Comparison of ENCODE assay signal across 27 mouse cellular contexts in genomic region chr19:6144842-6145241, GRCm38 (mm10). TPM values are rescaled to one million over a fixed set of nuclear protein-coding genes. Genes with fewer than 3 reads are reported as not detected.
DNase-seq lines count a peak whose midpoint lies in the region; ATAC-seq and TF ChIP-seq lines count a peak whose summit lies in the region.
"Had no signal": no experiment of that assay in that cellular context is flagged by ENCODE, and none has a peak within 500 bp of the region (broad histone marks: within the 10 kb centered on the region; RNA-seq: fewer than 3 reads in every experiment).

No protein-coding gene starts in this region.

- no peak overlapping the region for H3K4me3 ChIP-seq in cerebellum, adult 2 months (replicated peaks; ENCODE audit: insufficient read depth, low read depth, low read length)
- H3K4me3 ChIP-seq in kidney, postnatal 0 days (replicated peaks; ENCODE audit: low read depth, low read length), result no peak overlapping the region
- no peak overlapping the region for H3K4me3 ChIP-seq in CH12.LX (replicated peaks in 1 of 3; ENCODE audit: low read depth in 2 of 3, low read length in 2 of 3, poor library complexity in 1 of 3)
- no peak overlapping the region for H3K4me3 ChIP-seq in forebrain, embryonic 10.5 days
- H3K4me3 ChIP-seq: embryonic facial prominence, embryonic 12.5 days; embryonic facial prominence, embryonic 15.5 days; forebrain, embryonic 12.5 days; forebrain, embryonic 15.5 days; heart, embryonic 13.5 days; hindbrain, embryonic 15.5 days; intestine, embryonic 15.5 days had no signal

- peak; percentile 25; the same call in 1 of the 2 replicates for TF ChIP-seq CTCF in cerebellum, adult 2 months (IDR thresholded peaks at IDR 0.05; ENCODE audit: borderline replicate concordance, insufficient read depth, low read depth, low read length)
- TF ChIP-seq CTCF in kidney, postnatal 0 days (IDR thresholded peaks at IDR 0.05; ENCODE audit: low read depth), result peak; percentile 6; the same call in 1 of the 2 replicates
- peak in 1 of 2 experiments; percentile 55; a peak in 2 of 4 replicates for TF ChIP-seq CTCF in CH12.LX (conservative IDR thresholded peaks at IDR 0.05 in 1 of 2, IDR thresholded peaks at IDR 0.05 in 1 of 2; ENCODE audit: low read depth in 2 of 2, low read length in 2 of 2)

- no peaks in the 10 kb centered on the region for H3K79me2 ChIP-seq in CH12.LX (replicated peaks; ENCODE audit: control insufficient read depth, extremely low read depth, insufficient read depth, poor library complexity, severe bottlenecking)

- H3K27me3 ChIP-seq in cerebellum, adult 2 months (ENCODE audit: control insufficient read depth, insufficient read depth, low read length), result no peaks in the 10 kb centered on the region
- no peaks in the 10 kb centered on the region for H3K27me3 ChIP-seq in kidney, postnatal 0 days (ENCODE audit: insufficient read depth, low read length)
- H3K27me3 ChIP-seq in CH12.LX (replicated peaks), result peaks cover 20% of the 10 kb centered on the region
- H3K27me3 ChIP-seq in forebrain, embryonic 10.5 days (ENCODE audit: poor library complexity, severe bottlenecking), result no peaks in the 10 kb centered on the region
- H3K27me3 ChIP-seq: embryonic facial prominence, embryonic 12.5 days; embryonic facial prominence, embryonic 15.5 days; forebrain, embryonic 12.5 days; forebrain, embryonic 15.5 days; heart, embryonic 13.5 days; hindbrain, embryonic 15.5 days; intestine, embryonic 15.5 days had no signal

- no peak for ATAC-seq in cerebellum, adult (ENCODE audit: insufficient number of reproducible peaks, low FRiP score, low TSS enrichment)
- no peak for ATAC-seq in kidney, postnatal 0 days (replicated peaks; ENCODE audit: low FRiP score, low read depth)
- ATAC-seq: activated CD4-positive, CD25-positive, alpha-beta regulatory T cell, adult 4 months; CD4-positive, CD25-positive, alpha-beta regulatory T cell, adult 4 months; forebrain, embryonic 15.5 days; intestine, embryonic 15.5 days had no signal

- DNase-seq in cerebellum, adult 2 months, result no peak
- DNase-seq in kidney, postnatal 0 days (ENCODE audit: low spot score), result no peak
- no peak for DNase-seq in kidney, adult 18-20 months
- no peak for DNase-seq in CH12.LX (ENCODE audit: extremely low read depth)
- DNase-seq in forebrain, embryonic 10.5 days (ENCODE audit: extremely low spot score, low spot score), result no peak
- DNase-seq: adrenal gland, adult 8-10 months; adrenal gland, postnatal 25 days; B cell, adult 2 months; cerebellum, adult 18-20 months; cerebellum, adult 9-11 months; cerebellum, postnatal 25 days; gastrocnemius, postnatal 25 days; heart, adult 18-20 months; heart, postnatal 14 days; heart, postnatal 4 days had no signal

- no peak overlapping the region for H3K9ac ChIP-seq in kidney, postnatal 0 days (ENCODE audit: low read depth, low read length)
- no peak overlapping the region for H3K9ac ChIP-seq in CH12.LX (ENCODE audit: insufficient read depth, low read depth)
- H3K9ac ChIP-seq: embryonic facial prominence, embryonic 12.5 days; embryonic facial prominence, embryonic 15.5 days; forebrain, embryonic 12.5 days; forebrain, embryonic 15.5 days; heart, embryonic 13.5 days; hindbrain, embryonic 15.5 days; intestine, embryonic 15.5 days had no signal

- H3K4me1 ChIP-seq in cerebellum, adult 2 months (ENCODE audit: control insufficient read depth, insufficient read depth, low read length), result peaks cover 1% of the 10 kb centered on the region; the same call in 1 of the 2 replicates
- H3K4me1 ChIP-seq in kidney, postnatal 0 days (replicated peaks; ENCODE audit: insufficient read depth, low read length), result peaks cover 6% of the 10 kb centered on the region; the same call in 1 of the 2 replicates
- H3K4me1 ChIP-seq in CH12.LX (ENCODE audit: control insufficient read depth in 1 of 2, insufficient read depth in 2 of 2), result peaks cover 6% of the 10 kb centered on the region in 2 experiments
- peaks cover 16% of the 10 kb centered on the region for H3K4me1 ChIP-seq in forebrain, embryonic 10.5 days

- TF ChIP-seq POLR2A in cerebellum, adult 2 months (IDR thresholded peaks at IDR 0.05; ENCODE audit: borderline replicate concordance, insufficient read depth, low read length), result no peak
- no peak for TF ChIP-seq POLR2A in CH12.LX (IDR thresholded peaks at IDR 0.05; ENCODE audit: low read depth, low read length)

- in situ Hi-C loops in CH12.LX (cut with MboI; ENCODE audit: low pct_ligation_motif_present, low pct_unique_long_range_greater_than_20kb, low sequenced_read_pairs), result no loop called here

- dilution Hi-C loops in CH12.LX (cut with MboI; ENCODE audit: extremely low pct_ligation_motif_present, extremely low pct_unique_long_range_greater_than_20kb, low sequenced_read_pairs), result no loop called here

- TF ChIP-seq EP300 in CH12.LX (IDR thresholded peaks at IDR 0.05; ENCODE audit: low read length), result no peak

- H3K36me3 ChIP-seq in kidney, postnatal 0 days (ENCODE audit: insufficient read depth, low read length), result no peaks in the 10 kb centered on the region
- H3K36me3 ChIP-seq in CH12.LX (replicated peaks in 1 of 2; ENCODE audit: control insufficient read depth in 1 of 2, insufficient read depth in 1 of 2, low read length in 1 of 2), result no peaks in the 10 kb centered on the region
- no peaks in the 10 kb centered on the region for H3K36me3 ChIP-seq in forebrain, embryonic 10.5 days (replicated peaks)
- H3K36me3 ChIP-seq: embryonic facial prominence, embryonic 12.5 days; embryonic facial prominence, embryonic 15.5 days; forebrain, embryonic 12.5 days; forebrain, embryonic 15.5 days; heart, embryonic 13.5 days; hindbrain, embryonic 15.5 days; intestine, embryonic 15.5 days had no signal

- H3K4me2 ChIP-seq in kidney, postnatal 0 days (ENCODE audit: low read length), result no peak overlapping the region
- no peak overlapping the region for H3K4me2 ChIP-seq in CH12.LX (ENCODE audit: insufficient read depth, low read depth, poor library complexity, severe bottlenecking)
- H3K4me2 ChIP-seq: embryonic facial prominence, embryonic 12.5 days; embryonic facial prominence, embryonic 15.5 days; forebrain, embryonic 12.5 days; forebrain, embryonic 15.5 days; heart, embryonic 13.5 days; hindbrain, embryonic 15.5 days; intestine, embryonic 15.5 days had no signal

- WGBS in cerebellum, adult 2 months, result 55% methylated on average over 5 of the region's 5 CpGs
- WGBS in kidney, postnatal 0 days, result 73% methylated on average over 5 of the region's 5 CpGs
- WGBS in forebrain, embryonic 10.5 days, result 83% methylated on average over 5 of the region's 5 CpGs

- TF ChIP-seq RAD21 in CH12.LX (IDR thresholded peaks at IDR 0.05; ENCODE audit: low read depth, low read length), result peak; percentile 60

- no peak overlapping the region for H3K27ac ChIP-seq in cerebellum, adult 2 months (ENCODE audit: insufficient read depth, low read length)
- H3K27ac ChIP-seq in kidney, postnatal 0 days, result no peak overlapping the region
- no peak overlapping the region for H3K27ac ChIP-seq in CH12.LX (ENCODE audit: insufficient read depth, low read depth)
- H3K27ac ChIP-seq in forebrain, embryonic 10.5 days, result no peak overlapping the region
- H3K27ac ChIP-seq: embryonic facial prominence, embryonic 12.5 days; embryonic facial prominence, embryonic 15.5 days; forebrain, embryonic 12.5 days; forebrain, embryonic 15.5 days; heart, embryonic 13.5 days; hindbrain, embryonic 15.5 days; intestine, embryonic 15.5 days had no signal

- H3K9me3 ChIP-seq in kidney, postnatal 0 days (replicated peaks; ENCODE audit: low read length), result no peaks in the 10 kb centered on the region
- peaks cover 2% of the 10 kb centered on the region for H3K9me3 ChIP-seq in CH12.LX (replicated peaks; ENCODE audit: low read length)
- H3K9me3 ChIP-seq in forebrain, embryonic 10.5 days, result no peaks in the 10 kb centered on the region
- H3K9me3 ChIP-seq: embryonic facial prominence, embryonic 12.5 days; embryonic facial prominence, embryonic 15.5 days; forebrain, embryonic 15.5 days; heart, embryonic 13.5 days; hindbrain, embryonic 15.5 days; intestine, embryonic 15.5 days had no signal

RNA-seq across cellular contexts. Expression of gene Arl2, which starts 3.5 kb away (rescaled TPM):
- polyA plus RNA-seq in cerebellum, adult 2 months (2012; rRNA removed), result 174 and 188 TPM in 2 replicates
- polyA plus RNA-seq in kidney, postnatal 0 days (2015; fragmentation: Nextera tagmentation; extraction: Ambion mirVana), result 96.1 and 103 TPM in 2 replicates
- total RNA-seq in CH12.LX (2012; rRNA removed), result 35.4 and 48.4 TPM in 2 replicates
- 23.9 and 27.9 TPM in 2 replicates for total RNA-seq in CH12.LX (2014; rRNA removed)
- polyA plus RNA-seq in CH12.LX (2012; ENCODE audit: insufficient read length, low read depth), result 28.0 and 36.9 TPM in 2 replicates
- polyA plus RNA-seq in forebrain, embryonic 10.5 days (2016; fragmentation: Nextera tagmentation; extraction: Ambion mirVana), result 112 and 113 TPM in 2 replicates

RNA-seq across cellular contexts. Expression of gene Batf2, which starts 4.1 kb away (rescaled TPM):
- 0.29 and 0.54 TPM in 2 replicates for polyA plus RNA-seq in cerebellum, adult 2 months (2012; rRNA removed)
- 0.38 and 0.49 TPM in 2 replicates for polyA plus RNA-seq in kidney, postnatal 0 days (2015; fragmentation: Nextera tagmentation; extraction: Ambion mirVana)
- not detected in 2 replicates for total RNA-seq in CH12.LX (2012; rRNA removed)
- not detected in 2 replicates for total RNA-seq in CH12.LX (2014; rRNA removed)
- polyA plus RNA-seq in CH12.LX (2012; ENCODE audit: insufficient read length, low read depth), result not detected in 2 replicates
- polyA plus RNA-seq in forebrain, embryonic 10.5 days (2016; fragmentation: Nextera tagmentation; extraction: Ambion mirVana), result not detected in 2 replicates
- polyA plus RNA-seq: activated CD4-positive, CD25-positive, alpha-beta regulatory T cell, adult 4 months; CD4-positive, CD25-positive, alpha-beta regulatory T cell, adult 4 months; embryonic facial prominence, embryonic 12.5 days; forebrain, embryonic 12.5 days; forebrain, embryonic 15.5 days; heart, embryonic 13.5 days; hindbrain, embryonic 15.5 days had no signal

RNA-seq across cellular contexts. Expression of gene Snx15, which starts 16.7 kb away (rescaled TPM):
- polyA plus RNA-seq in cerebellum, adult 2 months (2012; rRNA removed), result 66.7 and 67.9 TPM in 2 replicates
- 26.5 and 30.0 TPM in 2 replicates for polyA plus RNA-seq in kidney, postnatal 0 days (2015; fragmentation: Nextera tagmentation; extraction: Ambion mirVana)
- total RNA-seq in CH12.LX (2012; rRNA removed) (15.6 and 17.4 TPM in 2 replicates), CH12.LX (2014; rRNA removed) (14.0 and 15.3 TPM in 2 replicates)
- polyA plus RNA-seq in CH12.LX (2012; ENCODE audit: insufficient read length, low read depth), result 14.4 and 15.7 TPM in 2 replicates
- polyA plus RNA-seq in forebrain, embryonic 10.5 days (2016; fragmentation: Nextera tagmentation; extraction: Ambion mirVana), result 24.1 and 25.6 TPM in 2 replicates

RNA-seq across cellular contexts. Expression of gene Sac3d1, which starts 26.4 kb away (rescaled TPM):
- polyA plus RNA-seq in cerebellum, adult 2 months (2012; rRNA removed), result 33.8 and 35.9 TPM in 2 replicates
- polyA plus RNA-seq in kidney, postnatal 0 days (2015; fragmentation: Nextera tagmentation; extraction: Ambion mirVana), result 32.0 and 35.9 TPM in 2 replicates
- 27.0 and 31.0 TPM in 2 replicates for total RNA-seq in CH12.LX (2012; rRNA removed)
- total RNA-seq in CH12.LX (2014; rRNA removed), result 24.6 and 31.9 TPM in 2 replicates
- polyA plus RNA-seq in CH12.LX (2012; ENCODE audit: insufficient read length, low read depth), result 26.9 and 29.8 TPM in 2 replicates
- 64.2 and 64.6 TPM in 2 replicates for polyA plus RNA-seq in forebrain, embryonic 10.5 days (2016; fragmentation: Nextera tagmentation; extraction: Ambion mirVana)

RNA-seq across cellular contexts. Expression of gene Naaladl1, which starts 39.3 kb away (rescaled TPM):
- 0.05 and 0.24 TPM in 2 replicates for polyA plus RNA-seq in cerebellum, adult 2 months (2012; rRNA removed)
- 0.17 TPM in 2 replicates for polyA plus RNA-seq in kidney, postnatal 0 days (2015; fragmentation: Nextera tagmentation; extraction: Ambion mirVana)
- total RNA-seq in CH12.LX (2012; rRNA removed), result 0.25 and 0.34 TPM in 2 replicates
- total RNA-seq in CH12.LX (2014; rRNA removed), result 0.20 and 0.24 TPM in 2 replicates
- 1.1 and 1.9 TPM in 2 replicates for polyA plus RNA-seq in CH12.LX (2012; ENCODE audit: insufficient read length, low read depth)
- polyA plus RNA-seq in forebrain, embryonic 10.5 days (2016; fragmentation: Nextera tagmentation; extraction: Ambion mirVana), result 0.82 and 0.88 TPM in 2 replicates
- total RNA-seq: common myeloid progenitor, adult 5-6 weeks; gastrocnemius, adult 8-10 months; gastrocnemius, postnatal 25 days; heart, adult 18-20 months; heart, postnatal 14 days had no signal
- polyA plus RNA-seq: activated CD4-positive, CD25-positive, alpha-beta regulatory T cell, adult 4 months had no signal
